ENCODE assay signal across 8 mouse cellular contexts in genomic region chrX:99049247-99049646, GRCm38 (mm10). TPM values are rescaled to one million over a fixed set of nuclear protein-coding genes. Genes with fewer than 3 reads are reported as not detected.
DNase-seq lines count a peak whose midpoint lies in the region; ATAC-seq lines count a peak whose summit lies in the region.

No protein-coding gene starts in this region.

- 45% methylated on average over 5 of the region's 5 CpGs for WGBS in lung, embryonic 16.5 days

- H3K4me2 ChIP-seq in lung, embryonic 16.5 days (ENCODE audit: low read depth, low read length), result no peak overlapping the region

- no peaks in the 10 kb centered on the region for H3K36me3 ChIP-seq in lung, embryonic 16.5 days (ENCODE audit: control insufficient read depth, insufficient read depth, low read length)

- H3K9me3 ChIP-seq in lung, embryonic 16.5 days (ENCODE audit: control insufficient read depth, low read length), result no peaks in the 10 kb centered on the region

- peaks cover 31% of the 10 kb centered on the region for H3K4me1 ChIP-seq in lung, embryonic 16.5 days (replicated peaks; ENCODE audit: control insufficient read depth, insufficient read depth, low read length)

- ATAC-seq in hematopoietic stem cell, adult 5-6 weeks (replicated peaks in 1 of 2; ENCODE audit: insufficient read depth in 1 of 2, low FRiP score in 2 of 2, low TSS enrichment in 1 of 2, low read depth in 1 of 2, poor library complexity in 2 of 2, severe bottlenecking in 2 of 2), result peak; percentile 86 to 96
- 0 out of 2 replicates have a peak, but pooled peaks have one; percentile 44 for ATAC-seq in lung, embryonic 16.5 days (ENCODE audit: low read depth)

- H3K4me3 ChIP-seq in lung, embryonic 16.5 days (ENCODE audit: low read length), result no peak overlapping the region

- H3K9ac ChIP-seq in lung, embryonic 16.5 days (ENCODE audit: low read length), result no peak overlapping the region

- H3K27ac ChIP-seq in lung, embryonic 16.5 days (ENCODE audit: low read length), result peak overlapping the region; percentile 40

- peak; percentile 26 for DNase-seq in adrenal gland, postnatal 10 days
- DNase-seq in adrenal gland, postnatal 4 days (ENCODE audit: low spot score in 2 of 2), result no peak
- peak; percentile 76 for DNase-seq in ZHBTc4 (ENCODE audit: low read depth, low spot score)
- no peak for DNase-seq in natural killer cell, adult 2 months (ENCODE audit: low spot score in 2 of 2)
- no peak for DNase-seq in left cerebral cortex, adult 8-10 months (ENCODE audit: low spot score in 2 of 2)
- DNase-seq in cerebellum, postnatal 25 days, result no peak

- H3K27me3 ChIP-seq in lung, embryonic 16.5 days (ENCODE audit: control insufficient read depth, insufficient read depth, low read depth, low read length), result no peaks in the 10 kb centered on the region; the same call in 1 of the 2 replicates

RNA-seq across cellular contexts. Expression of gene Stard8, which starts 46.2 kb away (rescaled TPM):
- total RNA-seq in adrenal gland, postnatal 10 days (2021), result 10 to 100 TPM; 27.6 to 33.2 TPM
- 10 to 100 TPM; 33.9 to 40.8 TPM for total RNA-seq in adrenal gland, postnatal 4 days (2021)
- 5.4 and 5.5 TPM in 2 replicates for total RNA-seq in hematopoietic stem cell, adult 5-6 weeks (2017)
- polyA plus RNA-seq in lung, embryonic 16.5 days (2015; fragmentation: Nextera tagmentation; extraction: Ambion mirVana), result 18.5 and 19.2 TPM in 2 replicates
- 10 to 100 TPM; 23.7 to 28.2 (median 25.4) TPM for total RNA-seq in left cerebral cortex, adult 8-10 months (2022)

Comparison
In these comparisons a context has a peak if more than half of its experiments do, and no peak if none do; other contexts are left out.
1. DNase-seq: peak in adrenal gland, postnatal 10 days (single experiment) and ZHBTc4 (single experiment); none in adrenal gland, postnatal 4 days (0 of 2), natural killer cell, adult 2 months (0 of 2), left cerebral cortex, adult 8-10 months (0 of 2) and cerebellum, postnatal 25 days (0 of 2).